Mouse (Mus musculus) bone marrow, adult 2 months (tissue): ENCODE measurements around the gene Mlana. TPM values are rescaled to one million over a fixed set of nuclear protein-coding genes. Genes with fewer than 3 reads are reported as not detected.

Experiments used
- H3K27ac ChIP-seq: fragments of 200-500 bp; 2 replicates; pipeline ENCODE4 v1.5.1; 2012; ENCODE audit warnings: low read depth, mild to moderate bottlenecking, control low read depth, inconsistent platforms, low read length; ENCODE audit not compliant: control insufficient read depth, poor library complexity, insufficient read depth
- H3K4me1 ChIP-seq: fragments of 200-500 bp; 2 replicates; pipeline ENCODE4 v1.6.1; 2011; ENCODE audit warnings: low read length; ENCODE audit not compliant: control insufficient read depth, insufficient read depth
- H3K4me3 ChIP-seq: fragments of 200-500 bp; replicated peaks from 2 replicates; pipeline ENCODE3; 2011; ENCODE audit warnings: mild to moderate bottlenecking, low read depth, low read length, control low read depth; ENCODE audit not compliant: control insufficient read depth
- CTCF ChIP-seq: fragments of 200-500 bp; IDR thresholded peaks from 2 replicates; pipeline ENCODE4 v1.5.1; 2011; ENCODE audit warnings: low read length, control low read depth; ENCODE audit not compliant: control insufficient read depth, insufficient read depth
- POLR2A ChIP-seq: fragments of 200-500 bp; IDR thresholded peaks from 2 replicates; pipeline ENCODE4 v1.6.1; 2011; ENCODE audit warnings: low read depth, mild to moderate bottlenecking, control low read depth, low read length, borderline replicate concordance; ENCODE audit not compliant: control insufficient read depth
- WGBS: fragments of 180-500 bp; shearing (Covaris S2); methylation state at CpG from one replicate; pipeline ENCODE4 v1.1.7; 2018; 5-methylcytosine and 5-hydroxymethylcytosine counted together
- polyA plus RNA-seq: library from polyadenylated mRNA; stranded (reverse); fragments of >200 nt; gene quantifications from 2 replicates; pipeline ENCODE4 v1.2.4, GENCODE M21; 2011; ENCODE audit warnings: low replicate concordance; ENCODE audit not compliant: missing spikeins, insufficient read depth, insufficient read length

Gene Mlana
- polyA plus RNA-seq = not detected in 2 replicates

DNA sequence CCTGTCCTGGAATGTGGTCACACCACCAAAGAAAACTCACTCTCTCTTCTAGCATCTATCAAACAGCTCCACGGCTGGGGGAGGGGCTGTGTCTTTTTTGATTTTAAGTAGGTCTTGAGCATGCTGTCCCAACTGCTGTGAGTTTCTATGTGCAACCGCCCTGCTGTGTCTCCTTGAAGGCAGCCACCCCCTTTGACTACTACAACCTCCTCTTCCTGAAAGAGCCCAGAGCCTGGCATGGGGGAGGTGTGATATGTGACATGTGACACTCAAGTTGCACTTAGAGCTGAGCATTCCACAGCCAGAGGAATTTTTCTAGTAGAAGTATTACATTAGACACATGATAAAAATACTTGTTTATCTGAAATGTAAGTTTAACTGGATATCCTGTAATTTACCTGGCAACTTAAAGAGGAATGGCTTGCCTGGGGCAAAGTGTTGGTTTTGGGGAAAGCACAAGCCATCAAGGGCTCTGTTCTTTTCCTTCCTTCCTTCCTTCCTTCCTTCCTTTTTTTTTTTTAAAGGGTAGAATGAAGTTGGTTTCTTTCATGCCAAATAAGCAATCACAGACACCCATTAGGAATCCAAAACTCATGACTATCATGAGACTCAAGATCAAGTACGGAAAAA, at the start of gene Mlana:
Gene Mlana, plus strand, starts transcription at position 580 of the 630 bp plus-strand sequence.
- 58% methylated on average over 3 of the region's 3 CpGs for WGBS
- Histone ChIP-seq H3K27ac (no peak within 1 kb of the TSS), H3K4me3 (no peak within 1 kb of the TSS), H3K4me1 (no peaks in the 10 kb centered on the region)
- no peak for TF ChIP-seq CTCF
- TF ChIP-seq POLR2A = no peak

DNA sequence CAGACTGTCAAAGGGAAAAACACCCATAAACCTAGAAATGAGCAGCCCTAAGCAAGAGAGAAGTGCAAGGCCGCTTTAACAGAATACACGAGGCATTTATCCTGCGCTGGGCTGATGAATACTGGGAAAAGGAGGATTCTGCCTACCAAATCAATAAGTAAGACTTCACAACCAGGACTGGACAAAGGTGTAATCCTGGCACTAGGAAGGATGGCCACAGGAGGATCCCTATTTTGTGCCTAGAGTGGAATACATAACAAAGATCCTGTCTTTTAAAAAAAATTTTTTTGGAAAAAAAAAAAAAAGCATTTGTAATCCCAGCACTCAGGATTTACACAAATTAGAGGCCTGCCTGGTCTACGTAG, 49.1 kb upstream of the Mlana start:
- Histone ChIP-seq H3K4me1 (no peaks in the 10 kb centered on the region; the same call in 1 of the 2 replicates), H3K27ac (no peak overlapping the region), H3K4me3 (no peak overlapping the region)
- 30% methylated on average over 4 of the region's 4 CpGs for WGBS
- TF ChIP-seq CTCF (no peak), POLR2A (no peak)

DNA sequence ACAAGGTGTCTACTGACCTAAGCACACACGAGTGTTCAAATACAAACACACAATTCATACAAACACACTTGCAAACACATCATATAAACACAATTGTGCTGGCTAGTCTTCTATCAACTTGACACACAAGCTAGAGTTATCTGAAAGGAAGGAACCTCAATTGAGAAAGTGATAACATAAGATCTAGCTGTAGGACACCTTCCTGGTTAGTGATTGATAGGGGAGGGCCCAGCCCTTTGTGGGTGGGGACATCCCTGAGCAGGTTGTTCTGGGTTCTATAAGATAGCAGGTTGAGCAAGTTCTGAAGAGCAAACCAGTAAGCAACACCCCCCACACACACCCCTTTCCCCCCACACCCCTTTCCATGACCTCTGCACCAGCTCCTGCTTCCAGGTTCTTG, 47.9 kb upstream of the Mlana start:
- H3K27ac ChIP-seq = no peak overlapping the region
- H3K4me3 ChIP-seq = no peak overlapping the region
- no peaks in the 10 kb centered on the region; the same call in 1 of the 2 replicates for H3K4me1 ChIP-seq
- no peak for TF ChIP-seq CTCF
- TF ChIP-seq POLR2A = no peak
- WGBS = 67% methylated on average over 1 of the region's 1 CpGs

DNA sequence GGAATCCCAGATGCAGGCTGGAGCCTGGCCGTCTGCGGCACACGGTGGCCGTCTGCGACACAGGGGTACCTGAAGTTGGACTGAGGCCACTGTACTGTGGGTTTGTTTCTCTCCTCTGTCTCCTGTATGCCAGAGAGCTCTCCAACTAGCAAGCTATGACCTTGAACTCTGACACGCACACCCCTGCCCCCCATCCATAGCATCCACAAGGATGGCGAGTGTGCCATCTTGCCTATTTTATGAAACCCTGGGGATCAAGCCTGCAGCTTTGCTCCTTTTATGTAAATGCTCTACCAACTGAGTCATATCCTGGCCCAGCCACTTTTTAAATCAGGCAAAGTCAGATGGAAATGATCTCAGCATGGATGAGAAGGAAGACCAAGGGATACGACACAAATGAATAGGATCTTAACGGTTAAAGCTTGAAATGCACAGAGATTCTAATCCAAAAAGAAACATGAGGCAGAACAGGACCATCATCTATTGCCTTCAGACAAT, 43.8 kb upstream of the Mlana start:
- no peak overlapping the region for H3K4me3 ChIP-seq
- 83% methylated on average over 9 of the region's 9 CpGs for WGBS
- no peaks in the 10 kb centered on the region; the same call in 1 of the 2 replicates for H3K4me1 ChIP-seq
- H3K27ac ChIP-seq = no peak overlapping the region
- TF ChIP-seq CTCF = no peak
- TF ChIP-seq POLR2A = no peak

DNA sequence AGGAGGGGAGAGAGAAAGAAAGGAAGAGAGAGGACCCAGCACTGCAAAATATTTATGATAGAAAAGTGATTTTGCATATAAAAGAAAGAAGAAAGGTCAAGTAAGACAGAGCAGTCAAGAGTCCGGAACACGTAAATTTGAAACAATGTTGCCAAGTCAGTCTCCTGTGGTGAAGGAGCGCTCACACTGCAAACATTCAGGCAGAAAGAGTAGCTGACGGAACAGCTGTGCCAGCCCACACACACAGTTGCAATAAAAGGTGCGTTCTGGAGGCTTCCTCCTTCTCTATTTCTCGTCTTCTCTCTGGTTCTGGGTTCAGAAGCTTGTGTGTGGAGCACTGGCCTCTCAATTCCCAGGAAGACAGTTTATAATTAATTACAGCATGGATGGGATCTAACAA, 42.5 kb upstream of the Mlana start:
- no peaks in the 10 kb centered on the region; the same call in 1 of the 2 replicates for H3K4me1 ChIP-seq
- no peak overlapping the region for H3K4me3 ChIP-seq
- 45% methylated on average over 6 of the region's 6 CpGs for WGBS
- TF ChIP-seq POLR2A (no peak), CTCF (no peak)
- H3K27ac ChIP-seq = no peak overlapping the region

DNA sequence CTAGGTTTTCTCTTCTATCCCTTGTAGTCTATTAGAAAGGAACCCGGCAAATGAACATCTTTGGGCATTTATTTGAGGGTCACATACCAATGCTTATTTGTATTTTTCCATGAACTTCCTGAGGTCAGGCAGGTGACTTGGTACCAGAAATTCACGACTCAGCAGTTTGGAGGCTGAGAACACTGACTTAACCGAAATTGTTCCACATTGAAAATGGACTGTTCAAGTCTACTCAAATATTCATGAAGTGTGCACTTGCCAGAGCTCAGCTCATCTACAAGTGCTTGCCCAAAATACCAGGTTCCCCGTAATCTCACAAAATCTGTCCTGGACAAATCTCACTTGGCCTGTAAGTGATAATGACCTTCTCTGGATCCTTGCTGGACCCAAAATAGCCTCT, 41.6 kb upstream of the Mlana start:
- Histone ChIP-seq H3K27ac (no peak overlapping the region), H3K4me3 (no peak overlapping the region), H3K4me1 (no peaks in the 10 kb centered on the region; the same call in 1 of the 2 replicates)
- no peak for TF ChIP-seq POLR2A
- TF ChIP-seq CTCF = no peak
- 80% methylated on average over 4 of the region's 4 CpGs for WGBS

DNA sequence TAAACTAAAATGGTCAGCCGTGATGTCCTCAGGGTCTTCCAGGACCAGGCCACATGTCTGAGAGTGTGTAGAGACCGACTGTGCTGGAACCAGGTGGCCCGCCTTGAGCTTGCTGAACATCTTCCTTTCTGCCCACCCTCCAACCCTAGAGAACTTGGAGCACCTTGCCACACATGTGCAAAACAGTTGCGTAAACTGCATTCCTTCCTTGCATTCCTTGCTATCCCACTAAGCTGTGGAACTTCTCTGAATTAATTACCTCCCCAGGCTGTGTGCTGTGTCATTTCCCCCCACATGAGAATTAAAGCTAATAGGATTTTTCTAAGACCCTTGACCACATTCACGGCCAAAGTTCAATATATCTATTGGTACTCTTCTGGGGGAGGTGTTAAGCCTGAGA, 41.0 kb upstream of the Mlana start:
- WGBS = 72% methylated on average over 5 of the region's 5 CpGs
- Histone ChIP-seq H3K4me3 (no peak overlapping the region), H3K27ac (no peak overlapping the region; the same call in 1 of the 2 replicates), H3K4me1 (peaks cover 2% of the 10 kb centered on the region; the same call in 1 of the 2 replicates)
- TF ChIP-seq CTCF = no peak
- no peak for TF ChIP-seq POLR2A

DNA sequence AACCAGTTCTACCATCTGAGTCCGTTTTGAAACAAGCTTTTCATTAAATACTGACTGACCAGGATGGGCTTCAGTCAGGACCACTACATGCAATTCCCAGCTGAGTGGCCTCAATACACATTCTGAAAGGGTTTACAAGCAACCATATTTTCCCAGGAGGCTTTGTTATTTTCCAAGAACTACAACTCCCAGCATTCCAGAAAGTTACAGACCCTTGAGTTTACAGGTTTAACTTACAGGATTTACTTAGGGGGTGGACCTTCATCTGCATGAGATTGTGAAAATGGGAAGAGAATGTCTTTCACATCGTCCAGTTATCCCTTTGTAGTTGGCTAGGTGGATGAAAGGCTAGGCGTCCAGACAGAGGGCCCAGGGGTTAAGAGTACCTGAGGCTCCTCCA, 40.6 kb upstream of the Mlana start:
- no peak overlapping the region for H3K4me3 ChIP-seq
- TF ChIP-seq CTCF = no peak
- no peak for TF ChIP-seq POLR2A
- peaks cover 3% of the 10 kb centered on the region for H3K4me1 ChIP-seq
- WGBS = 67% methylated on average over 3 of the region's 3 CpGs
- no peak overlapping the region for H3K27ac ChIP-seq

DNA sequence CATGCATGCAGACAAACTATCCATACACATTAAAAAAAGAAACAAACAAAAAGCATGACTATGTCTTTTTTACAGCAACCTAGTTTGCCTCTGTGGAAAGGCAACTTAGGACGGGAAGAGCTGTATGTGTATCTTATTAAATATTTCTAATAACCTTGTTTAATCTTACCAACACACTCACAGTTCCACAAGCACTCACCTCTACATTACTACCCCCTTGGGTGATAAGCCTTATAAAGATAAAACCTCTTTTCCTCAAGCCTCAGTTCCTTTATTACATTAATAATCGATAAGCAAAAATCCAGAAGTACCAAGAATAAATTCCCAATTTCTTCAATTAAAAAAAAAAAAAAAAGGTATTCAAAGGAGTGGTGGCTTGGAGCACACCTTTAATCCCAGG, 40.1 kb upstream of the Mlana start:
- peaks cover 3% of the 10 kb centered on the region for H3K4me1 ChIP-seq
- 68% methylated on average over 2 of the region's 2 CpGs for WGBS
- H3K4me3 ChIP-seq = no peak overlapping the region
- H3K27ac ChIP-seq = no peak overlapping the region
- TF ChIP-seq POLR2A (no peak), CTCF (no peak)

DNA sequence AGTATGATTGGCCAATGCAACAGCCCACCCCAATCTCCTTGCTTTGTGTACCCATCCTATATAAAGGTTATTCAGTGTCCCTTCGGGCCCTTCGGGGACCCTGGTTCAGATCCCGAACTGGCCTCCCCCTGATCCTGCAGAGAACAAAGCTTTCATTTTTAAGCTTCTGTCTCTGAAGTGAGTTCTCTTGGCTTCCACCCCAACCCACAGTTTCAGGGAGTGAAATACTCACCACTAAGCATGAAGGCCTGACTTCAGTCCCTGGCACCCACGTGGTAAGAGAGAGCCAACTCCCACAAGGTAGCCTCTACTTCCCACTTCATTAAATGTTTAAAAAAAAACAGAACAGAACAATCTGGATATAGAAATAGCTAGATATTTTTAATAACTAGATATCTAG, 38.8 kb upstream of the Mlana start:
- whole genome bisulfite sequencing = 72% methylated on average over 4 of the region's 4 CpGs
- TF ChIP-seq CTCF (no peak), POLR2A (no peak)
- Histone ChIP-seq H3K27ac (no peak overlapping the region), H3K4me1 (peaks cover 3% of the 10 kb centered on the region), H3K4me3 (no peak overlapping the region)
